Mouse (Mus musculus): ENCODE results near the gene Gp9.
A peak's percentile ranks its signal among the peaks of the same experiment; 100 is the strongest.

The Gp9 gene

DNA sequence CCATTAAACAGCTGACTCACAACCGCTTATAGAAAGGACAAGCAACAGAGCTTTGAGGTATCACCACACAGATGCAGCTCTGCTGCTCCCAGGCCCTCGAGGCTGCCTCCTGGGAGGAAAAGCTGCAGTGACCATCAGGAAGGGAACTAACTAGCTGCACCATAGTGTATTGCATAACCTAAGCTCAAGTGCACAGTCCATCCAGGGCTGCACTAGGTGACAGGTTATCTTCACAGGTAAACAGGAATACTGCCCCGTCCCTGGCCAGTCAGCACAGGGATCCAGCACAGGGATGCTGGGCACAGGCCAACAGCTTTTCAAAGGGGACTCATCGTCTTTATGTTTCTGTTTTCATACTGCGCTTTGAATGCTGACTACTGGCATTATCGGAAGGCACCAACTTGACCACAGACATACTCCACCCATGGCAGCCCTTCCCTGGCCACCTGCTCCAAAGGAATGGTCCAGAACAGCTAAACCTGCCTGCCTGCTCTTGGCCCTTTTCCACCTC is 31.8 kb downstream of the Gp9 start:
- DNase-seq (ENCODE audit: low spot score in 2 of 2), result no peak

DNA sequence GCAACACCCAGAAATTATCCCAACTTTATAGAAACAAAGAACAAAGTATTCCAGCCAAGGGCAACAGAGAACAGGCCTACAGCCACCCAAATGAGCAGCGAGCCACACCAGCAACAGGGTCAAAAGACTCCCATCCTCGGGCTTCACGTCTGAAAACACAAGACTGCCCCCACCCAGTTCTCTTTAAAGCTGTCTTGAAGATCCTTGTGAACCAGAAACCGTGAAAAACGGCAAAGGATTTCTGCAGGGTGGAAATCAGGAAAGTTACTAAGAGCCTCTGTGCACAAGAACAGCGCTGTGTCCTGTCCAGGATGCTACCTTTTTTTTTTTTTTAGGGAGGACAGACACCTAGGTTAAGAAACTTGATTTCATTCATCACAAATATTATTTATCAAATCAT is 32.4 kb downstream of the Gp9 start:
- DNase-seq (ENCODE audit: low spot score in 2 of 2), result no peak

DNA sequence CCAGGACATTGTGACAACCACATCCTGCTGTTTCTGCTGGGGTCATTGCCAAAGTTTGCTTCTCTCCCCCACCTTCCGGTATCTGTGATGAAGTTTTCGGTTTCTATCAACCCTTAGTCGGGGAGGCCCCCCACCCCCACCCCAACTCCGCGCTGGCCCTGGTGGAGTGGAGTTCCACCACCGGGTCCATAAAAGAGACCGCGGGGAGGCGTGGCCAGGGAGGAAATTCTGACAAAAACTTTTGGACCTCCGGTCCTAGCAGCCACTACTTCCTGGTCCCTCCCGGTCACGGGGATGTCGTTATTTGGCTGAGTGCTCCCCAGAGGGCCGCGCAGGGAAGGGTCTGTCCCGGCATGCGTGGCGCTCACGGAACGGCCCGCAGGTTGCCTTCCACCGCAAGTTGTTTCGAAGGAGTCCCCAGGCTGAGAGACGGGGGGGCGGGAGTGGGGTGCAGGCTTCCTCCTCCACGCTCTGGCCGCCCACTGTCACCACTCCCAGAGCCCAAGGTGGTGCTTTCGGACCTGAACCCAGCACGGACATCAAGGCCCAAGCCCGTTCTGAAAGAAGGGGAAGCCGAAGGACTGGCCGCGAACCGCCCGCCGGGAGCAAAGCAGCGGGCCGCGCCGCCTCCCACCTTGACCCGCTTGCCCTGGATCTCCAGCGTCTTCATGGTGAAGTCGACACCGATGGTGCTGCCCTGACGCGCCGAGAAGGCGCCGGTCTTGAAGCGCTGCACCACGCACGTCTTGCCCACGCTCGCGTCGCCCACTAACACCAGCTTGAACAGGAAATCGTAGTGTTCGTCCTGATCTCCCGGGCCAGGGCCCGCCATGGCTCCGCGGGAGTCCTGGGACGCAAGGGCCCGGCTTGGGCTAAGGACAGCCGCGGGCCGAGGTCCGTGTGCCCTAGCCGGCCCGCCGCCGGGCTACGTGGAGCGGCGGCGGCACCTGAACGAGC is 33.1 kb downstream of the Gp9 start:
- DNase-seq (ENCODE audit: low spot score in 2 of 2), result peak; percentile 17 to 51

DNA sequence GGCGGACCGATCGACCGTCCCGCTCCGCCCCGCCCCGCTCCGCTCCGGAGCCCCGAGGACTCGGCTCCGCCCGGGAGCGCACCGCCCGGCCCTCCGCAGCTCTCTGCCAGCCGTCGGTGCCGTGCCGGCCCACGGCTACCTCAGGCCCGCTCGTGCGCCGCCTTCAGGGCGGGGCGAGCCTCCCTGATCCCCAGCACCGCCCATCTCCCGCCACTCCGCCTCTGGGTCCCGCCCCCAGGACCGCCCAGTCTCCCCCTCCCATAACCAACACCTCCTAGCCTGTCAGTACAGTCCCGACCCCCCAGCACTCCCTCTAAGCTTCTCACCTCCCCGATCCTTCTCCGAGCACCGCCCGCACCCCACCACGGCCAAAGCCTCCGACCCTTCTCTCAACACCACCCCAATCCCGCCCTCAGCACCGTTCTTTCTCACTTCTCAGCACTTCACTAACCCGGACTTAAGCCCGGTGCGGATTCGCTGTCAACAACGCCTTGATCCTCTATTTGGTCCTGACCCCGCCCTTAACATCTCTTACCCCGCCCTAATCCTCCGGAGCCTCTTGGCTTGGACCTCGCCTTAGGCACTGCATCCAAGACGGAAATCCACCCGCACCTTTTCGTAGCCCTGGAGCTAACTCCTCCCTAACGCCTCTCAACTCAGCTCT is 33.9 kb downstream of the Gp9 start, which contains the start of gene Rab43:
Gene Rab43, minus strand, starts transcription at position 490 of the 664 bp plus-strand sequence.
- DNase-seq (ENCODE audit: low spot score in 2 of 2), result peak; percentile 88 to 90

DNA sequence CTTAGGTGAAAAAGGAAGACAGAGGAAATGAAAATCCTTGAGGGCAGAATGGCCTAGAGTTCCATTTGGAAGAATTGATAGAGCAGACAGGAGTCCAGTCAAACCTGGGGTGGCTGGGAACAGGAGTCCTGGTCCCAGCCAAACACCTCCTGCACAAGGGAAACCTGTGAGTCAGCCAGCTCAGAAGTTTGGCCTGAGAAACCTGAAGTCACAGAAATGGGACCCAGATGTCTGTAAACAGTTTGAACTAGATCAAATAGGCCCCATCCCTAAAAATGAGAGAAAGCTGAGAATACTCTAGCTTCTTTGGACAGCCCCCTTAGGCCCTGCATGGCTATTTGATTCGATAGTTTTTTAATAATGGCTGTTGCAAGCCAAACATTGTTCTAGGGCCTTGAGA is 34.8 kb downstream of the Gp9 start:
- no peak for DNase-seq (ENCODE audit: low spot score in 2 of 2)

- no peak for DNase-seq (ENCODE audit: low spot score in 2 of 2)
Measured at GRCm38 (mm10) chr6:87814486-87814885, 36.6 kb downstream of the Gp9 start.

DNA sequence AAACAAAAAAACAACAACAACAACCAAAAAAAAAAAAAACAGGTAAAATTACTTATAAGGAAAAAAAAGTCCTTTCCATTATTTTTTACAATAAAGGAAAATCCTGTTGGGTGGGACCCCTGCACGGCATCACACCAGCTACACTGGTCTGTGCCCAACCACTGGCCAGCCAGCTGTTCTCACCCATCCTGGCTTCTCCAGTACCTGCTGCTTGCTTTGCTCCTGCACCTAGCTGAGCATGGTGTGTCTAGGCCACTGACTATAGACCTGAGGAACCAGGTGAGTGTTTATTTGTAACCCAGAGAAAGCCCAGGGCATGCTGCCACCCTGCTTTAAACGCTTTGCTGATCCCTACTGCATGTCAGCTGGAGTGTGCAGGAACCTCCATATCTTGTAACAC is 42.5 kb downstream of the Gp9 start:
- no peak for DNase-seq (ENCODE audit: low spot score in 2 of 2)
